Mouse (Mus musculus): ENCODE measurements around the gene Cacna1d.

GRCm38 (mm10) chr14:30185616-30186274, 305.5 kb downstream of the Cacna1d start:
- TF ChIP-seq POLR2A (IDR thresholded peaks at IDR 0.05; ENCODE audit: borderline replicate concordance, low read depth, low read length): no peak
- TF ChIP-seq CTCF (IDR thresholded peaks at IDR 0.05; ENCODE audit: low read depth, low read length): no peak
